Mouse (Mus musculus) ES-E14 (cell line): ENCODE data around the gene Mlxipl.

Experiments
- CHD2 ChIP-seq: IDR thresholded peaks from 2 replicates; pipeline ENCODE4 v1.6.1; 2014; ENCODE audit warnings: mild to moderate bottlenecking, low read depth, low read length, inconsistent platforms
- ZC3H11A ChIP-seq: IDR thresholded peaks from 2 replicates; pipeline ENCODE4 v1.6.1; 2012; ENCODE audit warnings: low read depth, mild to moderate bottlenecking, inconsistent platforms, low read length, borderline replicate concordance

GRCm38 (mm10) chr5:135064382-135064766, 25.3 kb upstream of the Mlxipl start:
- TF ChIP-seq ZC3H11A = no peak
- no peak for TF ChIP-seq CHD2
